Mouse (Mus musculus): Measurements from ENCODE around the gene Pard3b. TPM values are rescaled to one million over a fixed set of nuclear protein-coding genes. Genes with fewer than 3 reads are reported as not detected.

Pard3b gene
- polyA plus RNA-seq, 1 experiment from 2014 or later: 19.9 TPM

- 86% methylated on average over 7 of the region's 7 CpGs for WGBS
- H3K4me1 ChIP-seq: no peaks in the 10 kb centered on the region
- ATAC-seq (ENCODE audit: insufficient number of reproducible peaks, insufficient read depth, low FRiP score, low TSS enrichment, low read depth): no peak
- no peaks in the 10 kb centered on the region for H3K27me3 ChIP-seq
- no peaks in the 10 kb centered on the region for H3K9me3 ChIP-seq
- no peak overlapping the region for H3K4me2 ChIP-seq
- no peaks in the 10 kb centered on the region for H3K36me3 ChIP-seq
- no peak overlapping the region for H3K4me3 ChIP-seq
- H3K9ac ChIP-seq: no peak overlapping the region
- H3K27ac ChIP-seq: no peak overlapping the region
Observed at GRCm38 (mm10) chr1:62521368-62521767, 882.7 kb downstream of the Pard3b start.

- Histone ChIP-seq H3K4me1 (peaks cover 2% of the 10 kb centered on the region; the same call in 1 of the 2 replicates), H3K4me3 (no peak overlapping the region)
- 33% methylated on average over 2 of the region's 2 CpGs for WGBS
Observed at GRCm38 (mm10) chr1:62522761-62523160, 884.1 kb downstream of the Pard3b start.

GRCm38 (mm10) chr1:62527788-62528187 is 889.2 kb downstream of the Pard3b start:
- no peak overlapping the region for H3K9ac ChIP-seq
- no peak overlapping the region for H3K4me2 ChIP-seq
- no peaks in the 10 kb centered on the region for H3K36me3 ChIP-seq
- WGBS: 48% methylated on average over 7 of the region's 7 CpGs
- no peak overlapping the region for H3K27ac ChIP-seq
- H3K4me1 ChIP-seq: peaks cover 13% of the 10 kb centered on the region; the same call in 1 of the 2 replicates
- no peaks in the 10 kb centered on the region for H3K27me3 ChIP-seq
- no peak overlapping the region for H3K4me3 ChIP-seq
- no peaks in the 10 kb centered on the region for H3K9me3 ChIP-seq
- ATAC-seq (ENCODE audit: insufficient number of reproducible peaks, insufficient read depth, low FRiP score, low TSS enrichment, low read depth): no peak

More at GRCm38 (mm10) chr1:62522761-62523160, 884.1 kb downstream of the Pard3b start:
- Histone ChIP-seq H3K27me3 (no peaks in the 10 kb centered on the region), H3K9me3 (no peaks in the 10 kb centered on the region), H3K27ac (no peak overlapping the region), H3K36me3 (no peaks in the 10 kb centered on the region), H3K4me2 (no peak overlapping the region), H3K9ac (no peak overlapping the region)
- ATAC-seq (ENCODE audit: insufficient number of reproducible peaks, insufficient read depth, low FRiP score, low TSS enrichment, low read depth): no peak

DNA sequence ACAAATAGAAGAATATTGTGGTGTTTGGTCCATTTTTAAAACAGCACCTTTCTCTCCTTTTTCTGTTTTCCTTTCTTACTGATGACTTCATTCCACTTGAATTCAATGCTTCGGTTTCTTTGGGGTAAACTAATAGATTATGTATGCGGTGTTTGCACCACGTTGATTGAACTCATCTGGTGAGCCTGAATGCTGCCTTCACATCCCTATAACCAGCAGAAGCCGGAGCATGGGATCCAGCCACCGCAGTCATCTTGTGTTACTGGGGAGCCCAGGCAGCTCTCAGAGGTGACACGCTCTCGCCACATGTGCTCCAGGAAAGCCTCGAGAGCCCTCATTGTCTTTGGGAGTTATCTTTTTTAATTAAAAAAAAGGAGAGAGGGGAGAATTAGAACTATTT is 891.3 kb downstream of the Pard3b start:
- Histone ChIP-seq H3K4me2 (no peak overlapping the region), H3K27me3 (no peaks in the 10 kb centered on the region), H3K27ac (no peak overlapping the region), H3K9ac (no peak overlapping the region), H3K4me3 (no peak overlapping the region), H3K36me3 (no peaks in the 10 kb centered on the region), H3K4me1 (peaks cover 13% of the 10 kb centered on the region; the same call in 1 of the 2 replicates), H3K9me3 (no peaks in the 10 kb centered on the region)
- ATAC-seq (ENCODE audit: insufficient number of reproducible peaks, insufficient read depth, low FRiP score, low TSS enrichment, low read depth): no peak
- WGBS: 38% methylated on average over 8 of the region's 8 CpGs

DNA sequence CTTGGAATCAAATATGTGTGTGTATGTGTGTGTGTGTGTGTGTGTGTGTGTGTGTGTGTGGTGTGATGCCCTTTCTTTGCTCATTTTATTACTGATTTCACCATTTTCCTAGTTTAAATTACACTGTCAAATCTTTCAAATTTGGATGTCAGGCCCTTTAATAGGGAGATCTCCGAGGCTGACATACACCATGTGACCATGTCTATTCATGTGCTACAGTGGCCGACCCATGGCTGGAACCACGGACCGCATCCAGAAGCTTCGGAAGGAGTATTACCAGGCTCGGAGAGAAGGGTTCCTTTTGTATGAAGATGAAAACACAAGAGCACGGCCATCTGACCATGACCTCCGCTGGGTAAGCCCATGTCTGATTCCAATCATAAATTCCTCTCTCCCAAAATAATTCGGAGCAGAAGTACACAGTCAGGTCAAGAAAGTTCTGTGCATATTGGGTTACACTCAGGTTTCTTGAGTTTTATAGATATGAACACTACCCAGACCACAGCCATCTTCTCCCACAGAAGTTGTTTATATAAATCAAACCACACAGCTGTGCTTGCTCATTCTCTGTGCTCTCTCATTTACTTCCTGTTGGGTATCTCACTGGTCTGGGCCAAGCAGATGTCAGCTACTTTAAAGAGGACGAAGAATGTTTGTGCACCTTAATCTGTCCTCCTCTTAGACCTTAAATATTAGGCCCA is 894.0 kb downstream of the Pard3b start:
- no peak overlapping the region for H3K4me3 ChIP-seq
- H3K27ac ChIP-seq: no peak overlapping the region
- peaks cover 13% of the 10 kb centered on the region; the same call in 1 of the 2 replicates for H3K4me1 ChIP-seq
- WGBS: 46% methylated on average over 10 of the region's 10 CpGs
- H3K9ac ChIP-seq: no peak overlapping the region
- H3K36me3 ChIP-seq: no peaks in the 10 kb centered on the region
- H3K9me3 ChIP-seq: no peaks in the 10 kb centered on the region
- no peaks in the 10 kb centered on the region for H3K27me3 ChIP-seq
- no peak for ATAC-seq (ENCODE audit: insufficient number of reproducible peaks, insufficient read depth, low FRiP score, low TSS enrichment, low read depth)
- H3K4me2 ChIP-seq: no peak overlapping the region

DNA sequence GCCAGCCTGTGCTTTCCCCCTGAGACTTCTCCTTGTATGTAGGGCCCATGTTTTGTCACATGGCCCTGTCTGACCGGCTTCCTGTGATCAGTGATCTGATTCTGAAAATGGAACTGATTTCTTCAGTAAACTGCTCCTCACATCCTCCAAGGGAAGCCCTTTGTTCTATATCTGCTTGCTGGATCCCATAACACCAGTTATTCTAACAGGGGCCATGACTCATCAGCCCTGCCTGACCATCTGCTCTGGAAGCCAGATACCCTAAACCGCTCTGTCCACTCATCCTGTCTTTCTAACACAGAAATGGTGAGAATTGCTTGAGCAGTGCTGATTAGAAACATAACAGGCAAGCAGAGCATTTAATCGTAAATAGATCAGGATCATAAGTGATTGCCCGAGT is 910.3 kb downstream of the Pard3b start:
- peaks cover 22% of the 10 kb centered on the region for H3K4me1 ChIP-seq
- H3K9ac ChIP-seq: no peak overlapping the region
- 89% methylated on average over 4 of the region's 4 CpGs for WGBS

DNA sequence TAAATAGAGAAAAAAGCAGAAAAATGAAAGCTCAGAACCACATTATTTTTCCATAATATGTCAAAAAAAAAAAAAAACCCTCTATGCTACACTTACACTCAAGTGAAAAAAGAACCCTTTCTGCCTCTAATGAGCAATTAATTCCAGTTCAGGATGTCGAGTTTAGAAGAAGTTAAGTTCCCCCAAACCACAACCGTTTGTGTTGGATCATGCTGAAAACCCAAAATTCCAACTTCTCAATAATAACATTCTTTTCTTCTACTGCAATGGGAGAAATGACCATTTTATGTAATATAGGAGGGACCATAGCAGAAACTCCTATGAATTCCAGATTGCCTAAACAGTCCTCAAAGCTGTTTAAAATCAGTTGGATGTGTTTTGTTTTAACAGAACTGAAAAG is 911.9 kb downstream of the Pard3b start:
- H3K9me3 ChIP-seq: no peaks in the 10 kb centered on the region
- H3K4me3 ChIP-seq: no peak overlapping the region
- H3K36me3 ChIP-seq: no peaks in the 10 kb centered on the region
- H3K27ac ChIP-seq: 0 out of 2 replicates have a peak overlapping the region, but pooled peaks have one; percentile 55
- H3K4me2 ChIP-seq: no peak overlapping the region
- ATAC-seq (ENCODE audit: insufficient number of reproducible peaks, insufficient read depth, low FRiP score, low TSS enrichment, low read depth): no peak
- H3K27me3 ChIP-seq: no peaks in the 10 kb centered on the region
- H3K9ac ChIP-seq: no peak overlapping the region
- 14% methylated on average over 2 of the region's 2 CpGs for WGBS
- H3K4me1 ChIP-seq: peaks cover 22% of the 10 kb centered on the region

More for the DNA sequence above, 910.3 kb downstream of the Pard3b start:
- H3K4me2 ChIP-seq: no peak overlapping the region
- no peaks in the 10 kb centered on the region for H3K36me3 ChIP-seq
- no peaks in the 10 kb centered on the region for H3K27me3 ChIP-seq
- no peak overlapping the region for H3K27ac ChIP-seq
- no peaks in the 10 kb centered on the region for H3K9me3 ChIP-seq
- no peak for ATAC-seq (ENCODE audit: insufficient number of reproducible peaks, insufficient read depth, low FRiP score, low TSS enrichment, low read depth)
- H3K4me3 ChIP-seq: no peak overlapping the region

DNA sequence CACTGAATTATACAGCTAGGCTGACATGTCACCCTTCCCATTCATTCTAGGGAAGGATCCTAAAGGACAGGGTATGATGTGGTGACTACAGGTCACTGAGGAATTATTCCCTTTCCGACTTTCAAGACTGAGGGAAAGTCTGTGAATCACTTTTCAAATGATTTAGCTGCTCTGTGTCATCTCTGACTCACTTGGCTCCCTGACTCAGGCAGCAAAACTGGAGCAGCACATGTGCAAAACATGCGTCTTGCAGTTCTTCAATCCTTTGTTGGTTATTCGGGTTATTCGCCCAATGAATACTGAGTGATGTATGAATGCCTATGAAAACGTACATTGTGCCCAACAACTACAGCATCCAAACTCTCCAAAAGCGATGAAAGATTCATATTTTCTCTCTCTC is 912.9 kb downstream of the Pard3b start:
- 56% methylated on average over 6 of the region's 6 CpGs for WGBS

DNA sequence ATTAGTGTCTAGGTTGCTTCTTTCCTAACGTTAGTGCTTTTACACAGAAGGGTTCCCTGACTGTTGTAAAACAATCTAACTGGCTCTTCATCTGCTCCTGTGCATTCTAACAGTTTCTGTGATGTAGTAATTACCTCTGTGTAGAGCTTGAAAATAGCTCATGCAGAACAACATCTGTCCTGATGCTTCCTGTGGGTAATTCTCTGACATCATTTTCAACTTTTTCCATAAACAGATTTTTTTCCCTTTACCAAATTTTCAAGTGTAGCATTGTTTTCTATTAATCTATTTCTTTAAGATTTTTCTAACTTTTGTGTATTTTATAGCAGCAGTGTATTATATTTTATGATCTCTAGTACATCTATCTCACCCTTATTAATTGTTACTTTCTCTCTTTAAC is 917.2 kb downstream of the Pard3b start:
- peaks cover 13% of the 10 kb centered on the region for H3K4me1 ChIP-seq
- H3K9me3 ChIP-seq: no peaks in the 10 kb centered on the region
- no peaks in the 10 kb centered on the region for H3K36me3 ChIP-seq
- no peaks in the 10 kb centered on the region for H3K27me3 ChIP-seq
- H3K4me3 ChIP-seq: no peak overlapping the region
- 52% methylated on average over 1 of the region's 1 CpGs for WGBS
- H3K4me2 ChIP-seq: no peak overlapping the region
- no peak overlapping the region for H3K9ac ChIP-seq
- H3K27ac ChIP-seq: no peak overlapping the region
- ATAC-seq (ENCODE audit: insufficient number of reproducible peaks, insufficient read depth, low FRiP score, low TSS enrichment, low read depth): no peak

More for the DNA sequence above, 912.9 kb downstream of the Pard3b start:
- Histone ChIP-seq H3K9me3 (no peaks in the 10 kb centered on the region), H3K9ac (no peak overlapping the region), H3K36me3 (no peaks in the 10 kb centered on the region), H3K4me1 (peaks cover 22% of the 10 kb centered on the region), H3K27ac (peak overlapping the region; percentile 55), H3K4me3 (no peak overlapping the region), H3K27me3 (no peaks in the 10 kb centered on the region), H3K4me2 (no peak overlapping the region)
- no peak for ATAC-seq (ENCODE audit: insufficient number of reproducible peaks, insufficient read depth, low FRiP score, low TSS enrichment, low read depth)

DNA sequence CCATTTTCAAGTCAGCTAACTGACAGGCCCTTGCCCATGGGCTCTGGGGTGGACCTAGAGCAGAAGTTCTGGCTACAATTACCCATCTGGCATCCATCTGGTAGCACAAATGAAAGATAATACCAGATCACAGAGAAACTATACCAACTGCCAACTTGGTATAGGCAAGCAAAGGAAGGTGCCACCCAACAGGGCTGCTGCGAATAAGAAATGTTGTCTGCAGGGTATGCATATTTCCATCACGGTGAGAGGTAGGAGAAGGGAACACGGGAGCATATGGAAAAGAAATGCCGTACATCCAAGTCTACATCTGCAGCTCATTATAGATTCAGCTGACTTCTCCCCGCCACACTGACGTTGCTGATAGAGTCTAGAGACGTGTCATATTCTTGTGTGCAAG is 924.4 kb downstream of the Pard3b start:
- no peak overlapping the region for H3K4me3 ChIP-seq
- no peak overlapping the region for H3K9ac ChIP-seq
- H3K9me3 ChIP-seq: no peaks in the 10 kb centered on the region
- no peaks in the 10 kb centered on the region for H3K36me3 ChIP-seq
- no peak for ATAC-seq (ENCODE audit: insufficient number of reproducible peaks, insufficient read depth, low FRiP score, low TSS enrichment, low read depth)
- peak overlapping the region; percentile 7; the same call in 1 of the 2 replicates for H3K4me2 ChIP-seq
- peak overlapping the region; percentile 14; the same call in 1 of the 2 replicates for H3K27ac ChIP-seq
- no peaks in the 10 kb centered on the region for H3K27me3 ChIP-seq
- H3K4me1 ChIP-seq: peaks cover 23% of the 10 kb centered on the region
- WGBS: 29% methylated on average over 7 of the region's 7 CpGs

DNA sequence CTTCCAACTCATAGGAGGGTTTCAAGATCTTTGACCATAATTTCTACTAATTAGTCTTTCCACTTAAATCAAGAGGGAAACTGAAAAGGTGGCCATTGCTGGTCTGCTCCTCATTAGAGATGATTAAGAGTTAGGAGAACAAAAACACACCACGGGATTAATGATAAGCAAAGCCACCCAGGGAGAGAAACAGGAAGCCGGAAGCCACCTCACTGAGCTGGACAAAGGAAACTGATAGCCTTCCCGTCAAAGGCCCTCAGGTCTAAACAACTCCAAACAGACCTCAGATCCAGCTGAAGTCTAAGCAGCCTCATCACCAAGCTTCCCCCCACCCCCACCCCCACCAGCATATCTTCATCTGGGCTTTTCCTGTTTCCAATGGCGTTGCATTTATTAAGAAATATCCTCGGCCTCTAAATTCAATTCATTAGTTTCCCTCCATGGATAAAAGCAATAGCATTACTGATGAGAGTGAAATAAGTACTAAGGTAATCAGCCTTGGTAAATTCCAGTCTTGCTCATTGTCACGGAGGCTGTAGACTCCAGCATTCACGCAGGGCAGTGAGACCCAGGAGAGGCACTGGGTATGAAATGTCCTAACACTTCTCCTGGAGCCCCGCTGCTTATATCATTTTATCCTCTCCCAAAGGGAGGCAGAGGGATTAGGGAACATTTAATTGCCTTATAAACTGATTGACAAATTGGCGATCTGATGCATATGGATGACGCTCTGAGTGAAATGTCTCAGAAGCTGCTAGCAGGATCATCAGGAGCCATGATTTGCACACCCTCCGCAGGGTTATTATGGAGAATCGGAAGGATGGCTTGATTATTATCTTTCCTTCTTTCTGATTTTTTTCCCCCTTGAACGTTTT is 925.9 kb downstream of the Pard3b start:
- Histone ChIP-seq H3K9me3 (no peaks in the 10 kb centered on the region), H3K4me1 (peaks cover 23% of the 10 kb centered on the region), H3K36me3 (no peaks in the 10 kb centered on the region), H3K9ac (no peak overlapping the region), H3K27ac (no peak overlapping the region), H3K4me3 (no peak overlapping the region), H3K27me3 (no peaks in the 10 kb centered on the region), H3K4me2 (no peak overlapping the region)
- ATAC-seq (ENCODE audit: insufficient number of reproducible peaks, insufficient read depth, low FRiP score, low TSS enrichment, low read depth): no peak
- WGBS: 38% methylated on average over 13 of the region's 13 CpGs
